In the genomic region with DNA sequence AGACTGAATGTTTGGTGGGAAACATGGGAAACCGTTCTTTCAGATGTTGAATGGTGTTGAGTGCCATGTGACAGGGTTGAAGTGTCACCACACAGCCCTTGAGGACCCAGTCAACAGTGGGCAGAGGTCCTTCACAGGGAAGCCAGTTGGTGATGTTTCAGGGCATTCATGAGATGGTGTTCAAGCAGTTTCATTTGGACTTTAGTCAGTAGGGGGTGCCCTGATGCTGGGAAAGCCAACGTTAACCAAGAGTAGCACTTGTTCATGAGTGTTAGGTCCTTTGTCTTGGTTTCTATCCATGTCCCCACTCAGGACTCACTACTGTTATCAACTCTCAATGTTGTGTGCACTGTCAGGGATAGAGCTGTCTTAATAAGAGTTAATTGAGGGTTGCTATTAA, we compare ENCODE assay signal across 12 mouse cellular contexts. TPM values are rescaled to one million over a fixed set of nuclear protein-coding genes. Genes with fewer than 3 reads are reported as not detected.
DNase-seq lines count a peak whose midpoint lies in the region; ATAC-seq and TF ChIP-seq lines count a peak whose summit lies in the region.
"Had no signal": no experiment of that assay in that cellular context is flagged by ENCODE, and none has a peak within 500 bp of the region (broad histone marks: within the 10 kb centered on the region; RNA-seq: fewer than 3 reads in every experiment).

No protein-coding gene starts in this region.

- peak; percentile 34 for DNase-seq in heart, adult 18-20 months
- no peak for DNase-seq in heart, postnatal 4 days
- DNase-seq in right cerebral cortex, adult 18-20 months: peak; percentile 33
- DNase-seq in right cerebral cortex, postnatal 10 days (ENCODE audit: low spot score in 2 of 2): no peak
- peak; percentile 45 for DNase-seq in lung, postnatal 0 days (ENCODE audit: low spot score)
- DNase-seq in thymus, postnatal 4 days: peak; percentile 55
- no peak for DNase-seq in gastrocnemius, postnatal 4 days (ENCODE audit: low spot score in 2 of 2)
- DNase-seq in gastrocnemius, adult 8-10 months (ENCODE audit: low spot score in 2 of 2): no peak
- DNase-seq: cerebellum, adult 8-10 months had no signal

- ATAC-seq in lung, postnatal 0 days: peak; percentile 41; the same call in 1 of the 2 replicates

- no peak overlapping the region for H3K9ac ChIP-seq in lung, postnatal 0 days (replicated peaks; ENCODE audit: low read depth)

- H3K4me2 ChIP-seq in lung, postnatal 0 days (replicated peaks; ENCODE audit: low read depth, low read length): no peak overlapping the region

- H3K9me3 ChIP-seq in lung, postnatal 0 days (ENCODE audit: low read length): no peaks in the 10 kb centered on the region
- H3K9me3 ChIP-seq: midbrain, embryonic 10.5 days had no signal

- WGBS in lung, postnatal 0 days: 39% methylated on average over 2 of the region's 2 CpGs

- H3K27me3 ChIP-seq in lung, postnatal 0 days (replicated peaks; ENCODE audit: insufficient read depth, low read length): no peaks in the 10 kb centered on the region

- no peak for TF ChIP-seq EP300 in lung, postnatal 0 days (IDR thresholded peaks at IDR 0.05)

- TF ChIP-seq CTCF in lung, postnatal 0 days (IDR thresholded peaks at IDR 0.05): peak; percentile 70

- H3K4me3 ChIP-seq in lung, postnatal 0 days (ENCODE audit: low read depth, low read length): no peak overlapping the region
- H3K4me3 ChIP-seq: midbrain, embryonic 10.5 days had no signal

- H3K36me3 ChIP-seq in lung, postnatal 0 days (ENCODE audit: insufficient read depth, low read length): no peaks in the 10 kb centered on the region
- H3K36me3 ChIP-seq: midbrain, embryonic 10.5 days had no signal

- H3K4me1 ChIP-seq in lung, postnatal 0 days (ENCODE audit: insufficient read depth, low read depth, low read length): no peaks in the 10 kb centered on the region
- H3K4me1 ChIP-seq: midbrain, embryonic 10.5 days had no signal

- H3K27ac ChIP-seq in lung, postnatal 0 days (ENCODE audit: low read length): no peak overlapping the region
- H3K27ac ChIP-seq: midbrain, embryonic 10.5 days had no signal

RNA-seq across cellular contexts. Expression of a gene that starts 20.0 kb away (rescaled TPM):
- 10 to 100 TPM; 55.5 to 60.0 TPM for total RNA-seq in heart, adult 18-20 months (2021)
- 100 to 1,000 TPM in 1 of 2 experiments, 10 to 100 TPM in 1; 96.7 to 106 TPM for total RNA-seq in heart, postnatal 4 days (2021)
- 64.9 and 68.9 TPM in 2 replicates for polyA plus RNA-seq in lung, postnatal 0 days (2015; fragmentation: Nextera tagmentation; extraction: Ambion mirVana)
- 10 to 100 TPM; 58.9 to 62.8 TPM for total RNA-seq in gastrocnemius, postnatal 4 days (2021)
- 10 to 100 TPM; 42.5 to 49.9 (median 46.5) TPM for total RNA-seq in gastrocnemius, adult 8-10 months (2022)

RNA-seq across cellular contexts. Expression of a gene that starts 29.0 kb away (rescaled TPM):
- total RNA-seq in heart, adult 18-20 months (2021): 1,000 to 10,000 TPM; 1,683 to 1,862 TPM
- 1,000 to 10,000 TPM in 1 of 2 experiments, 100 to 1,000 TPM in 1; 968 to 1,079 TPM for total RNA-seq in heart, postnatal 4 days (2021)
- 591 and 652 TPM in 2 replicates for polyA plus RNA-seq in lung, postnatal 0 days (2015; fragmentation: Nextera tagmentation; extraction: Ambion mirVana)
- 100 to 1,000 TPM; 771 to 884 TPM for total RNA-seq in gastrocnemius, postnatal 4 days (2021)
- 1,000 to 10,000 TPM; 1,170 to 1,318 (median 1,227) TPM for total RNA-seq in gastrocnemius, adult 8-10 months (2022)

RNA-seq across cellular contexts. Expression of a gene that starts 42.4 kb away (rescaled TPM):
- total RNA-seq in heart, adult 18-20 months (2021): 1 to 10 TPM; 3.5 to 4.5 TPM
- total RNA-seq in heart, postnatal 4 days (2021): 1 to 10 TPM; 1.3 to 1.7 TPM
- 10.5 and 11.3 TPM in 2 replicates for polyA plus RNA-seq in lung, postnatal 0 days (2015; fragmentation: Nextera tagmentation; extraction: Ambion mirVana)
- under 1 TPM; 0.26 to 0.52 TPM for total RNA-seq in gastrocnemius, postnatal 4 days (2021)
- total RNA-seq in gastrocnemius, adult 8-10 months (2022): not detected
- polyA plus RNA-seq: frontal cortex, adult 2 months; small intestine, adult 2 months had no signal

RNA-seq across cellular contexts. Expression of a gene that starts 54.0 kb away (rescaled TPM):
- total RNA-seq in heart, adult 18-20 months (2021): 10 to 100 TPM; 30.0 to 40.1 TPM
- 10 to 100 TPM; 49.4 to 50.2 TPM for total RNA-seq in heart, postnatal 4 days (2021)
- polyA plus RNA-seq in lung, postnatal 0 days (2015; fragmentation: Nextera tagmentation; extraction: Ambion mirVana): 208 and 222 TPM in 2 replicates
- total RNA-seq in gastrocnemius, postnatal 4 days (2021): 10 to 100 TPM; 80.8 to 95.9 TPM
- total RNA-seq in gastrocnemius, adult 8-10 months (2022): 10 to 100 TPM; 22.0 to 31.2 (median 25.4) TPM

Comparison
In these comparisons a context has a peak if more than half of its experiments do, and no peak if none do; other contexts are left out.
1. DNase-seq: peak in heart, adult 18-20 months (2 of 2), right cerebral cortex, adult 18-20 months (single experiment), lung, postnatal 0 days (single experiment) and thymus, postnatal 4 days (single experiment); none in heart, postnatal 4 days (single experiment), right cerebral cortex, postnatal 10 days (0 of 2), gastrocnemius, postnatal 4 days (0 of 2) and gastrocnemius, adult 8-10 months (0 of 2).